Mouse (Mus musculus): ENCODE results near the gene Krt8.

- TF ChIP-seq CTCF (IDR thresholded peaks at IDR 0.05; ENCODE audit: control insufficient read depth, insufficient read depth, insufficient replicate concordance, low read depth, low read length) = no peak
- TF ChIP-seq POLR2A (IDR thresholded peaks at IDR 0.05; ENCODE audit: control insufficient read depth, low read depth, low read length) = no peak
Observed at GRCm38 (mm10) chr15:101952733-101953474, 51.4 kb downstream of the Krt8 start.

Measured in testis, adult 2 months (tissue).